Mouse (Mus musculus): Measurements from ENCODE around the gene AI837181. TPM values are rescaled to one million over a fixed set of nuclear protein-coding genes. Genes with fewer than 3 reads are reported as not detected.

Gene AI837181
- total and polyA plus RNA-seq, 3 experiments = 10.2 to 59.5 (median 29.8) TPM

DNA sequence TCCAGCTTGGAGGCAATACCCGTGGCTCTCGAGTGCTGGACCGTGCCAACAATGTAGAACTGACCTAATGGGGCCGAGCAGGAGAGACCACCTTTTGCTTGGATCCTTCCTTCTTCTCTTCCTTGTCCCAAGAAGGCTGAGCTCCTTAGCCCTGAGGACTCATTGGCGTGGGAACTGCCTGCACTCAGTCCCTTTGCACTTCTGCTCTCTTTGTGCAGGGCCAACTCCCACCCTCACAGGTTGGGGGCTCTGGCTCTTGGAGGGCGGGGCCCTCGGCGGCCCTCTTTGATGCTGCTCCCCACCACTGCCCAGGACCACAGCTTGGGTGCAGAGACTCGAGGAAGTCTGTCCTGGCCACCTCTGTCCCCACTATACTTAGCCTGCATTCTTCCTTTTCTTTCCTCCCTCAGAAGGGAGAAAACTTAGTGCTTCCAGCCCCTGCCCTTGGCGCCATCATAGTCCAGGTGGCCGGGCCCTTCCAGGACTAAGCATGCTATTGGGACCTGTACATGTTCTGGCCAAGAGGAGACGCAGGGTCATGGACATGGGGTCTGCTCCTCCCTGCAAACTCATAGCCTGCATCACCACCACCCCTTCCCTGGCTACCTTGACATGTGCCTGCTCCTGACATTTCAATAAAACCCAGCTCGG is 1.8 kb downstream of the AI837181 start:
- TF ChIP-seq TAL1 (conservative IDR thresholded peaks at IDR 0.05; ENCODE audit: low read depth, low read length) (no peak), GATA2 (IDR thresholded peaks at IDR 0.05; ENCODE audit: borderline replicate concordance, low read depth, low read length) (no peak), POLR2AphosphoS5 (IDR thresholded peaks at IDR 0.05; ENCODE audit: insufficient replicate concordance, low read depth, low read length) (no peak), CTCF (IDR thresholded peaks at IDR 0.05; ENCODE audit: low read depth, low read length) (no peak), GATA1 (IDR thresholded peaks at IDR 0.05; ENCODE audit: borderline replicate concordance, low read length) (no peak)
- no peak for DNase-seq (ENCODE audit: low spot score)
- Histone ChIP-seq H3K4me3 (ENCODE audit: low read depth, low read length) (peak overlapping the region; percentile 100; the same call in 1 of the 2 replicates), H3K36me3 (replicated peaks) (peaks cover 63% of the 10 kb centered on the region), H3K4me1 (ENCODE audit: insufficient read depth, low read depth, low read length) (peaks cover 51% of the 10 kb centered on the region), H3K9me3 (replicated peaks) (no peaks in the 10 kb centered on the region), H3K27me3 (ENCODE audit: insufficient read depth, low read length) (no peaks in the 10 kb centered on the region; the same call in 1 of the 2 replicates)
- ATAC-seq (ENCODE audit: extremely low read depth, insufficient number of reproducible peaks, low FRiP score, poor library complexity, severe bottlenecking) = no peak

GRCm38 (mm10) chr19:5428083-5428482 is 3.1 kb downstream of the AI837181 start:
- peaks cover 50% of the 10 kb centered on the region for H3K36me3 ChIP-seq (replicated peaks)
- TF ChIP-seq GATA1 (IDR thresholded peaks at IDR 0.05; ENCODE audit: borderline replicate concordance, low read length) = no peak
- TF ChIP-seq GATA2 (IDR thresholded peaks at IDR 0.05; ENCODE audit: borderline replicate concordance, low read depth, low read length) = no peak
- TF ChIP-seq CTCF (IDR thresholded peaks at IDR 0.05; ENCODE audit: low read depth, low read length) = peak; percentile 36; the same call in 1 of the 2 replicates
- no peak for TF ChIP-seq TAL1 (conservative IDR thresholded peaks at IDR 0.05; ENCODE audit: low read depth, low read length)
- TF ChIP-seq POLR2AphosphoS5 (IDR thresholded peaks at IDR 0.05; ENCODE audit: insufficient replicate concordance, low read depth, low read length) = no peak
- H3K4me1 ChIP-seq (ENCODE audit: insufficient read depth, low read depth, low read length) = peaks cover 46% of the 10 kb centered on the region
- H3K4me3 ChIP-seq (ENCODE audit: low read depth, low read length) = no peak overlapping the region
- DNase-seq (ENCODE audit: low spot score) (no peak), ATAC-seq (ENCODE audit: extremely low read depth, insufficient number of reproducible peaks, low FRiP score, poor library complexity, severe bottlenecking) (no peak)
- no peaks in the 10 kb centered on the region for H3K9me3 ChIP-seq (replicated peaks)
- no peaks in the 10 kb centered on the region; the same call in 1 of the 2 replicates for H3K27me3 ChIP-seq (ENCODE audit: insufficient read depth, low read length)

DNA sequence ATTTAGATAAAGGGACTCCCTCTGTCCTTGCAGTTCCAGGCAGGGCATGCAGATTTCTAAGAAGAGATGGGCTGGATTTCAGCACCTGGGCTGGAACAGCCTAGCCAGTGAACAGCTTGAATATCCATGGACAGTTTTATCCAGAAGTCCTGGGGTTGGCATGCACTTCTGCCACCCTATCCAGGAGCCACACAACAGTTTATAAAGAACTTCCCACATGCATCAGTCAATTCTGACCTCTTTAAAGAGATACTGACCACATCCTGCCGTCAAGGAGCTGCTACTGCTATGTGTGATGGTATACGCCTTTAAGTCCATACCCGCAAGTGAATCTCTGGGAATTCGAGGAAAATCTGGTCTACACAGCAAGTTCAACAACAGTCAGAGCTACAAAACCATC is 4.3 kb downstream of the AI837181 start:
- no peaks in the 10 kb centered on the region for H3K9me3 ChIP-seq (replicated peaks)
- peaks cover 7% of the 10 kb centered on the region for H3K27me3 ChIP-seq (ENCODE audit: insufficient read depth, low read length)
- DNase-seq (ENCODE audit: low spot score) = no peak
- TF ChIP-seq GATA1 (IDR thresholded peaks at IDR 0.05; ENCODE audit: borderline replicate concordance, low read length) (no peak), GATA2 (IDR thresholded peaks at IDR 0.05; ENCODE audit: borderline replicate concordance, low read depth, low read length) (no peak), CTCF (IDR thresholded peaks at IDR 0.05; ENCODE audit: low read depth, low read length) (no peak), TAL1 (conservative IDR thresholded peaks at IDR 0.05; ENCODE audit: low read depth, low read length) (no peak), POLR2AphosphoS5 (IDR thresholded peaks at IDR 0.05; ENCODE audit: insufficient replicate concordance, low read depth, low read length) (no peak)
- peaks cover 46% of the 10 kb centered on the region for H3K4me1 ChIP-seq (ENCODE audit: insufficient read depth, low read depth, low read length)
- no peak for ATAC-seq (ENCODE audit: extremely low read depth, insufficient number of reproducible peaks, low FRiP score, poor library complexity, severe bottlenecking)
- peaks cover 44% of the 10 kb centered on the region for H3K36me3 ChIP-seq (replicated peaks)
- H3K4me3 ChIP-seq (ENCODE audit: low read depth, low read length) = no peak overlapping the region

GRCm38 (mm10) chr19:5429806-5430205 is 4.9 kb downstream of the AI837181 start:
- Histone ChIP-seq H3K36me3 (replicated peaks) (peaks cover 44% of the 10 kb centered on the region), H3K4me1 (ENCODE audit: insufficient read depth, low read depth, low read length) (peaks cover 50% of the 10 kb centered on the region), H3K27me3 (ENCODE audit: insufficient read depth, low read length) (peaks cover 11% of the 10 kb centered on the region), H3K9me3 (replicated peaks) (no peaks in the 10 kb centered on the region), H3K4me3 (ENCODE audit: low read depth, low read length) (no peak overlapping the region)
- ATAC-seq (ENCODE audit: extremely low read depth, insufficient number of reproducible peaks, low FRiP score, poor library complexity, severe bottlenecking) = no peak
- DNase-seq (ENCODE audit: low spot score) = no peak
- TF ChIP-seq TAL1 (conservative IDR thresholded peaks at IDR 0.05; ENCODE audit: low read depth, low read length) = no peak
- TF ChIP-seq CTCF (IDR thresholded peaks at IDR 0.05; ENCODE audit: low read depth, low read length) = no peak
- no peak for TF ChIP-seq GATA1 (IDR thresholded peaks at IDR 0.05; ENCODE audit: borderline replicate concordance, low read length)
- TF ChIP-seq GATA2 (IDR thresholded peaks at IDR 0.05; ENCODE audit: borderline replicate concordance, low read depth, low read length) = no peak
- TF ChIP-seq POLR2AphosphoS5 (IDR thresholded peaks at IDR 0.05; ENCODE audit: insufficient replicate concordance, low read depth, low read length) = no peak

DNA sequence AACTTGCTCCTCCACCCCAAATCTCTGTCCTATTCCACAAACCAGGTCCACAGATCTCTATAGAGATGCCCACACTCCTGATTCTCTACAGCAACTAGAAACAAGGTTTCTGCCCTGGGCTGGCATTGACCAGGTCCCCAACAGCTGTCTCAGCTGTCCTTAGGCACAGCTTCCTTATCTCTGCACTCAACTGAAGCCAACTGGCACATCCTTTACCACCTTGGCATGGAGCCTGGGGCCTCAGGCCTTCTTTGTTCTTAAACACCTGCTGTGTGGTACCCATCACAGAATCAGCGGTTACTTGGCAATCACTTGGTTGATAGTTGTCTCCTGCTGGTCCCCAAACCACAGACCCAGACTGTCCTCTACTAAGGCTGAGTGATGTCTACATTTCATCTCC is 5.5 kb downstream of the AI837181 start:
- no peak for ATAC-seq (ENCODE audit: extremely low read depth, insufficient number of reproducible peaks, low FRiP score, poor library complexity, severe bottlenecking)
- H3K36me3 ChIP-seq (replicated peaks) = peaks cover 44% of the 10 kb centered on the region
- no peaks in the 10 kb centered on the region for H3K9me3 ChIP-seq (replicated peaks)
- no peak for DNase-seq (ENCODE audit: low spot score)
- peaks cover 50% of the 10 kb centered on the region for H3K4me1 ChIP-seq (ENCODE audit: insufficient read depth, low read depth, low read length)
- H3K27me3 ChIP-seq (ENCODE audit: insufficient read depth, low read length) = peaks cover 16% of the 10 kb centered on the region
- H3K4me3 ChIP-seq (ENCODE audit: low read depth, low read length) = no peak overlapping the region
- no peak for TF ChIP-seq GATA1 (IDR thresholded peaks at IDR 0.05; ENCODE audit: borderline replicate concordance, low read length)
- TF ChIP-seq TAL1 (conservative IDR thresholded peaks at IDR 0.05; ENCODE audit: low read depth, low read length) = no peak
- no peak for TF ChIP-seq CTCF (IDR thresholded peaks at IDR 0.05; ENCODE audit: low read depth, low read length)
- TF ChIP-seq GATA2 (IDR thresholded peaks at IDR 0.05; ENCODE audit: borderline replicate concordance, low read depth, low read length) = no peak
- no peak for TF ChIP-seq POLR2AphosphoS5 (IDR thresholded peaks at IDR 0.05; ENCODE audit: insufficient replicate concordance, low read depth, low read length)

DNA sequence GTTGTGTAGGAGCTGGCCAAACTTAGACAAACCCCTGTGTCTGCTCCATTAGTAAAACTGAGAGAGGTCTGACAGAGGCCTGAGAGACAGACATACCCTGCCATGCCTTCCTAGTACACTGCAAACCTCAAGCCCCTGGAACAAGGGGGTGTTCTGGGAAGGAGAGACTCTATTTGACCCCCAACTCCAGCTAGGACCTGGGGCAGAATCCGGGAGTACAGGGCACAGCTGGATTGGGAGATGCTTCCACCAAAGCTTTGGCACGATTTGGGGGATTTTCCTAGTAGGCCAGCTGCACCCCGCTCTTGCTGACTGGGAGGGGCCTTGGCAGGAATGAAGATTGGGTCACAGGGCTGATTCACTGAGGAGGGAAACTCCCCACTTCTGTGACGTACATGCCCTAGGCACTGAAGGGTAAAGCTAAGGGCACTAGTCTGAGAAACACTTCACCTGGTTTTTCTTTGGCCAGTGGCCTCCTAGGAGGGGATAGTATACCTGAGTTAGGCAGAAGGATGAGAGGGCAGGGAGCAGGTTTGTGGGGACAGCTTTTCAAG is 7.0 kb downstream of the AI837181 start:
- no peak for TF ChIP-seq GATA1 (IDR thresholded peaks at IDR 0.05; ENCODE audit: borderline replicate concordance, low read length)
- TF ChIP-seq TAL1 (conservative IDR thresholded peaks at IDR 0.05; ENCODE audit: low read depth, low read length) = no peak
- no peak for TF ChIP-seq POLR2AphosphoS5 (IDR thresholded peaks at IDR 0.05; ENCODE audit: insufficient replicate concordance, low read depth, low read length)
- no peak for TF ChIP-seq CTCF (IDR thresholded peaks at IDR 0.05; ENCODE audit: low read depth, low read length)
- TF ChIP-seq GATA2 (IDR thresholded peaks at IDR 0.05; ENCODE audit: borderline replicate concordance, low read depth, low read length) = no peak
- no peak for ATAC-seq (ENCODE audit: extremely low read depth, insufficient number of reproducible peaks, low FRiP score, poor library complexity, severe bottlenecking)
- Histone ChIP-seq H3K9me3 (replicated peaks) (no peaks in the 10 kb centered on the region), H3K4me3 (ENCODE audit: low read depth, low read length) (no peak overlapping the region), H3K27me3 (ENCODE audit: insufficient read depth, low read length) (peaks cover 21% of the 10 kb centered on the region), H3K4me1 (ENCODE audit: insufficient read depth, low read depth, low read length) (peaks cover 36% of the 10 kb centered on the region), H3K36me3 (replicated peaks) (peaks cover 31% of the 10 kb centered on the region)
- DNase-seq (ENCODE audit: low spot score) = no peak
